In genomic region chr4:148859415-148859814, GRCm38 (mm10) we compare ENCODE assay signal across 12 mouse cellular contexts. TPM values are rescaled to one million over a fixed set of nuclear protein-coding genes. Genes with fewer than 3 reads are reported as not detected.
DNase-seq lines count a peak whose midpoint lies in the region; ATAC-seq and TF ChIP-seq lines count a peak whose summit lies in the region.
"Had no signal": no experiment of that assay in that cellular context is flagged by ENCODE, and none has a peak within 500 bp of the region (broad histone marks: within the 10 kb centered on the region; RNA-seq: fewer than 3 reads in every experiment).

No protein-coding gene starts in this region.

- no peaks in the 10 kb centered on the region for H3K36me3 ChIP-seq in liver, embryonic 11.5 days (ENCODE audit: control insufficient read depth, insufficient read depth, low read length)
- H3K36me3 ChIP-seq in forebrain, embryonic 12.5 days (replicated peaks) = no peaks in the 10 kb centered on the region
- no peaks in the 10 kb centered on the region for H3K36me3 ChIP-seq in intestine, postnatal 0 days (ENCODE audit: control insufficient read depth, insufficient read depth)
- no peaks in the 10 kb centered on the region for H3K36me3 ChIP-seq in neural tube, embryonic 14.5 days (ENCODE audit: control insufficient read depth, insufficient read depth, low read length)
- H3K36me3 ChIP-seq: G1E had no signal

- no peaks in the 10 kb centered on the region for H3K9me3 ChIP-seq in liver, embryonic 11.5 days (ENCODE audit: control insufficient read depth, low read length)
- H3K9me3 ChIP-seq in forebrain, embryonic 12.5 days = no peaks in the 10 kb centered on the region
- H3K9me3 ChIP-seq in intestine, postnatal 0 days (ENCODE audit: control insufficient read depth) = no peaks in the 10 kb centered on the region
- H3K9me3 ChIP-seq in neural tube, embryonic 14.5 days (ENCODE audit: control insufficient read depth, low read length) = no peaks in the 10 kb centered on the region
- H3K9me3 ChIP-seq: G1E; megakaryocyte, embryonic 14.5 days had no signal

- H3K9ac ChIP-seq in liver, embryonic 11.5 days (ENCODE audit: low read depth, low read length) = no peak overlapping the region
- peak overlapping the region; percentile 41 for H3K9ac ChIP-seq in forebrain, embryonic 12.5 days
- H3K9ac ChIP-seq in intestine, postnatal 0 days (ENCODE audit: low read depth, low read length) = no peak overlapping the region
- no peak overlapping the region for H3K9ac ChIP-seq in neural tube, embryonic 14.5 days (replicated peaks; ENCODE audit: low read depth, low read length)

- ATAC-seq in liver, embryonic 11.5 days (replicated peaks; ENCODE audit: low FRiP score) = no peak
- ATAC-seq in forebrain, embryonic 12.5 days (ENCODE audit: low FRiP score) = no peak; the same call in 1 of the 2 replicates
- ATAC-seq in intestine, postnatal 0 days = no peak
- ATAC-seq in neural tube, embryonic 14.5 days (ENCODE audit: low read depth) = peak; percentile 17; the same call in 1 of the 2 replicates

- H3K27ac ChIP-seq in liver, embryonic 11.5 days (ENCODE audit: low read depth, low read length) = no peak overlapping the region
- peak overlapping the region; percentile 90 for H3K27ac ChIP-seq in forebrain, embryonic 12.5 days
- no peak overlapping the region for H3K27ac ChIP-seq in intestine, postnatal 0 days (ENCODE audit: low read depth, low read length)
- H3K27ac ChIP-seq in neural tube, embryonic 14.5 days (ENCODE audit: low read depth, low read length) = no peak overlapping the region

- H3K4me1 ChIP-seq in liver, embryonic 11.5 days (replicated peaks; ENCODE audit: control insufficient read depth, insufficient read depth, low read length) = no peaks in the 10 kb centered on the region
- H3K4me1 ChIP-seq in forebrain, embryonic 12.5 days = peaks cover 62% of the 10 kb centered on the region
- no peaks in the 10 kb centered on the region for H3K4me1 ChIP-seq in intestine, postnatal 0 days (replicated peaks; ENCODE audit: control insufficient read depth, insufficient read depth, low read length)
- peaks cover 24% of the 10 kb centered on the region; the same call in 1 of the 2 replicates for H3K4me1 ChIP-seq in neural tube, embryonic 14.5 days (ENCODE audit: control insufficient read depth, insufficient read depth, low read length)
- H3K4me1 ChIP-seq: megakaryocyte, embryonic 14.5 days had no signal

- H3K27me3 ChIP-seq in liver, embryonic 11.5 days (replicated peaks; ENCODE audit: control insufficient read depth, insufficient read depth, low read length) = peaks cover 46% of the 10 kb centered on the region
- H3K27me3 ChIP-seq in forebrain, embryonic 12.5 days = peaks cover 66% of the 10 kb centered on the region
- H3K27me3 ChIP-seq in intestine, postnatal 0 days (replicated peaks; ENCODE audit: control insufficient read depth, insufficient read depth, low read length) = peaks cover 27% of the 10 kb centered on the region
- peaks cover 11% of the 10 kb centered on the region; the same call in 1 of the 2 replicates for H3K27me3 ChIP-seq in neural tube, embryonic 14.5 days (ENCODE audit: control insufficient read depth, insufficient read depth, low read length)

- peak overlapping the region; percentile 37 for H3K4me2 ChIP-seq in liver, embryonic 11.5 days
- peak overlapping the region; percentile 55 for H3K4me2 ChIP-seq in forebrain, embryonic 12.5 days
- H3K4me2 ChIP-seq in intestine, postnatal 0 days (replicated peaks; ENCODE audit: low read depth) = peak overlapping the region; percentile 7; the same call in 1 of the 2 replicates
- H3K4me2 ChIP-seq in neural tube, embryonic 14.5 days (ENCODE audit: low read depth, low read length) = peak overlapping the region; percentile 43; the same call in 1 of the 2 replicates

- WGBS in liver, embryonic 11.5 days = 52% methylated on average over 7 of the region's 7 CpGs
- 36% methylated on average over 7 of the region's 7 CpGs for WGBS in forebrain, embryonic 12.5 days
- 69% methylated on average over 7 of the region's 7 CpGs for WGBS in intestine, postnatal 0 days
- WGBS in neural tube, embryonic 14.5 days = 40% methylated on average over 7 of the region's 7 CpGs

- no peak for DNase-seq in liver, embryonic 11.5 days (ENCODE audit: low spot score)
- no peak for DNase-seq in liver
- DNase-seq in urinary bladder, postnatal 14 days (ENCODE audit: low spot score) = no peak
- no peak for DNase-seq in layer of hippocampus, adult 9-10 months (ENCODE audit: low spot score)
- DNase-seq in adrenal gland, postnatal 14 days = no peak
- DNase-seq: adrenal gland, postnatal 25 days; layer of hippocampus, adult 9-11 months had no signal

- no peak for TF ChIP-seq CTCF in intestine, postnatal 0 days (IDR thresholded peaks at IDR 0.05; ENCODE audit: low read depth)

- H3K4me3 ChIP-seq in liver, embryonic 11.5 days (ENCODE audit: low read depth, low read length) = 0 out of 2 replicates have a peak overlapping the region, but pooled peaks have one; percentile 5
- peak overlapping the region; percentile 27 for H3K4me3 ChIP-seq in forebrain, embryonic 12.5 days (replicated peaks)
- H3K4me3 ChIP-seq in intestine, postnatal 0 days (ENCODE audit: low read depth, low read length) = no peak overlapping the region
- no peak overlapping the region for H3K4me3 ChIP-seq in neural tube, embryonic 14.5 days (ENCODE audit: low read depth, low read length)
- H3K4me3 ChIP-seq: megakaryocyte, embryonic 14.5 days had no signal

RNA-seq across cellular contexts. Expression of gene Casz1, which starts 55.2 kb away (rescaled TPM):
- polyA plus RNA-seq in liver, embryonic 11.5 days (2014; fragmentation: Nextera tagmentation; extraction: Ambion mirVana) = 0.56 and 1.0 TPM in 2 replicates
- 2.8 and 3.1 TPM in 2 replicates for polyA plus RNA-seq in forebrain, embryonic 12.5 days (2016; fragmentation: Nextera tagmentation; extraction: Ambion mirVana)
- polyA plus RNA-seq in intestine, postnatal 0 days (2015; fragmentation: Nextera tagmentation; extraction: Ambion mirVana) = 5.6 and 6.6 TPM in 2 replicates
- 13.6 and 16.1 TPM in 2 replicates for polyA plus RNA-seq in neural tube, embryonic 14.5 days (2014; fragmentation: Nextera tagmentation; extraction: Ambion mirVana)
- 7.0 and 7.2 TPM in 2 replicates for total RNA-seq in adrenal gland, postnatal 14 days (2021)

Comparison
In these comparisons a context has a peak if more than half of its experiments do, and no peak if none do; other contexts are left out.
1. H3K4me3 ChIP-seq: peak in liver, embryonic 11.5 days (single experiment) and forebrain, embryonic 12.5 days (single experiment); none in intestine, postnatal 0 days (single experiment) and neural tube, embryonic 14.5 days (single experiment).
2. Peak in every context shown above with its lines, with median percentiles within 50 percentile points of each other: H3K4me2 ChIP-seq.